ENCODE assay signal across 20 mouse cellular contexts in genomic region chr2:139250138-139250537, GRCm38 (mm10).
DNase-seq lines count a peak whose midpoint lies in the region; ATAC-seq and TF ChIP-seq lines count a peak whose summit lies in the region.
"Had no signal": no experiment of that assay in that cellular context is flagged by ENCODE, and none has a peak within 500 bp of the region (broad histone marks: within the 10 kb centered on the region; RNA-seq: fewer than 3 reads in every experiment).

No protein-coding gene starts in this region.

- H3K27ac ChIP-seq in hindbrain, postnatal 0 days = no peak overlapping the region
- H3K27ac ChIP-seq in hindbrain, embryonic 12.5 days = no peak overlapping the region
- no peak overlapping the region for H3K27ac ChIP-seq in midbrain, embryonic 14.5 days (replicated peaks; ENCODE audit: low read depth, low read length)
- no peak overlapping the region for H3K27ac ChIP-seq in midbrain, embryonic 16.5 days (ENCODE audit: low read length)
- H3K27ac ChIP-seq: gastrocnemius, adult 2 months; hindbrain, embryonic 13.5 days had no signal

- TF ChIP-seq CTCF in hindbrain, postnatal 0 days (IDR thresholded peaks at IDR 0.05; ENCODE audit: low read depth) = no peak
- TF ChIP-seq CTCF in brain, embryonic 14.5 days (IDR thresholded peaks at IDR 0.05; ENCODE audit: borderline replicate concordance, extremely low read depth, insufficient read depth, insufficient read length) = no peak

- TF ChIP-seq POLR2A in brain, embryonic 14.5 days (IDR thresholded peaks at IDR 0.05; ENCODE audit: borderline replicate concordance, extremely low read depth, insufficient read depth, insufficient read length, poor library complexity, severe bottlenecking) = no peak

- no peak overlapping the region for H3K4me2 ChIP-seq in hindbrain, postnatal 0 days (ENCODE audit: low read depth, low read length)
- no peak overlapping the region for H3K4me2 ChIP-seq in hindbrain, embryonic 12.5 days (replicated peaks)
- no peak overlapping the region for H3K4me2 ChIP-seq in midbrain, embryonic 14.5 days (ENCODE audit: low read length)
- no peak overlapping the region for H3K4me2 ChIP-seq in midbrain, embryonic 16.5 days (ENCODE audit: low read length)
- H3K4me2 ChIP-seq: heart, embryonic 11.5 days; hindbrain, embryonic 13.5 days had no signal

- H3K27me3 ChIP-seq in hindbrain, postnatal 0 days (ENCODE audit: insufficient read depth, low read length) = no peaks in the 10 kb centered on the region
- no peaks in the 10 kb centered on the region for H3K27me3 ChIP-seq in hindbrain, embryonic 12.5 days
- H3K27me3 ChIP-seq in midbrain, embryonic 14.5 days (ENCODE audit: control insufficient read depth, insufficient read depth, low read length) = no peaks in the 10 kb centered on the region
- H3K27me3 ChIP-seq in midbrain, embryonic 16.5 days (ENCODE audit: control insufficient read depth, insufficient read depth, low read depth, low read length) = no peaks in the 10 kb centered on the region
- H3K27me3 ChIP-seq: hindbrain, embryonic 13.5 days had no signal

- no peaks in the 10 kb centered on the region for H3K9me3 ChIP-seq in hindbrain, postnatal 0 days (ENCODE audit: low read length)
- no peaks in the 10 kb centered on the region for H3K9me3 ChIP-seq in hindbrain, embryonic 12.5 days (replicated peaks)
- H3K9me3 ChIP-seq in midbrain, embryonic 14.5 days (ENCODE audit: control insufficient read depth, low read length) = no peaks in the 10 kb centered on the region
- H3K9me3 ChIP-seq in midbrain, embryonic 16.5 days (replicated peaks; ENCODE audit: control insufficient read depth, low read length, poor library complexity, severe bottlenecking) = no peaks in the 10 kb centered on the region
- H3K9me3 ChIP-seq: hindbrain, embryonic 13.5 days had no signal

- no peaks in the 10 kb centered on the region for H3K4me1 ChIP-seq in hindbrain, postnatal 0 days (ENCODE audit: insufficient read depth, low read length)
- H3K4me1 ChIP-seq in hindbrain, embryonic 12.5 days = no peaks in the 10 kb centered on the region
- H3K4me1 ChIP-seq in midbrain, embryonic 14.5 days (ENCODE audit: control insufficient read depth, insufficient read depth, low read length) = no peaks in the 10 kb centered on the region
- no peaks in the 10 kb centered on the region for H3K4me1 ChIP-seq in midbrain, embryonic 16.5 days (ENCODE audit: control insufficient read depth, insufficient read depth, low read length)
- H3K4me1 ChIP-seq: hindbrain, embryonic 13.5 days had no signal

- DNase-seq in hindbrain, postnatal 0 days (ENCODE audit: low spot score) = peak; percentile 20
- DNase-seq in midbrain, embryonic 14.5 days = peak; percentile 54
- peak; percentile 6 for DNase-seq in brain, adult 2 months (ENCODE audit: low read depth, low spot score)
- DNase-seq in brain, embryonic 14.5 days (ENCODE audit: low read depth) = peak; percentile 30
- DNase-seq: adrenal gland, adult 2 months; adrenal gland, postnatal 14 days; cerebellum, adult 18-20 months; cerebellum, adult 9-10 months; cerebellum, postnatal 14 days; gastrocnemius, adult 2 months; gastrocnemius, postnatal 14 days; heart, adult 11 months had no signal

- no peak overlapping the region for H3K9ac ChIP-seq in hindbrain, postnatal 0 days (replicated peaks; ENCODE audit: low read length)
- no peak overlapping the region for H3K9ac ChIP-seq in hindbrain, embryonic 12.5 days
- no peak overlapping the region for H3K9ac ChIP-seq in midbrain, embryonic 14.5 days (replicated peaks; ENCODE audit: low read length)
- H3K9ac ChIP-seq in midbrain, embryonic 16.5 days (ENCODE audit: low read depth, low read length) = no peak overlapping the region
- H3K9ac ChIP-seq: hindbrain, embryonic 13.5 days had no signal

- H3K4me3 ChIP-seq in hindbrain, postnatal 0 days (ENCODE audit: low read length) = no peak overlapping the region
- no peak overlapping the region for H3K4me3 ChIP-seq in hindbrain, embryonic 12.5 days
- no peak overlapping the region for H3K4me3 ChIP-seq in midbrain, embryonic 14.5 days (replicated peaks; ENCODE audit: low read depth, low read length)
- H3K4me3 ChIP-seq in midbrain, embryonic 16.5 days (ENCODE audit: low read depth, low read length) = no peak overlapping the region
- H3K4me3 ChIP-seq: gastrocnemius, adult 2 months; hindbrain, embryonic 13.5 days had no signal

- ATAC-seq in hindbrain, postnatal 0 days = no peak
- ATAC-seq in hindbrain, embryonic 12.5 days (ENCODE audit: low FRiP score) = no peak
- no peak for ATAC-seq in midbrain, embryonic 14.5 days (ENCODE audit: low FRiP score, low TSS enrichment)
- ATAC-seq in midbrain, embryonic 16.5 days = no peak
- ATAC-seq: CD4-positive, CD25-positive, alpha-beta regulatory T cell, adult 4 months; forebrain, embryonic 16.5 days; hindbrain, embryonic 16.5 days; inflammation-experienced regulatory T-cells, adult 6 months had no signal

- H3K36me3 ChIP-seq in hindbrain, postnatal 0 days (ENCODE audit: insufficient read depth, low read length) = no peaks in the 10 kb centered on the region
- H3K36me3 ChIP-seq in hindbrain, embryonic 12.5 days = no peaks in the 10 kb centered on the region
- H3K36me3 ChIP-seq in midbrain, embryonic 14.5 days (ENCODE audit: control insufficient read depth, insufficient read depth, low read length) = no peaks in the 10 kb centered on the region
- H3K36me3 ChIP-seq in midbrain, embryonic 16.5 days (ENCODE audit: control insufficient read depth, insufficient read depth, low read length) = no peaks in the 10 kb centered on the region
- H3K36me3 ChIP-seq: hindbrain, embryonic 13.5 days had no signal

- WGBS in hindbrain, postnatal 0 days = 72% methylated on average over 2 of the region's 2 CpGs
- WGBS in hindbrain, embryonic 12.5 days = 85% methylated on average over 2 of the region's 2 CpGs
- WGBS in midbrain, embryonic 14.5 days = 75% methylated on average over 2 of the region's 2 CpGs
- 64% methylated on average over 2 of the region's 2 CpGs for WGBS in midbrain, embryonic 16.5 days
